Mouse (Mus musculus) thymus, adult 2 months (tissue): ENCODE measurements around the gene Snx8. TPM values are rescaled to one million over a fixed set of nuclear protein-coding genes. Genes with fewer than 3 reads are reported as not detected.

Experiments
- DNase-seq: peaks from one replicate; pipeline ENCODE4 v3.0.0; 2021
- H3K27ac ChIP-seq: fragments of 200-500 bp; 2 replicates; pipeline ENCODE4 v1.5.1; 2012; ENCODE audit warnings: low read length, control low read depth; ENCODE audit not compliant: control insufficient read depth, insufficient read depth
- H3K27me3 ChIP-seq: fragments of 200-500 bp; 2 replicates; pipeline ENCODE4 v1.6.1; 2012; ENCODE audit warnings: mild to moderate bottlenecking, low read length, moderate library complexity, mixed read lengths; ENCODE audit not compliant: control insufficient read depth, insufficient read depth
- H3K36me3 ChIP-seq: fragments of 200-500 bp; 2 replicates; pipeline ENCODE4 v1.6.1; 2012; ENCODE audit warnings: mild to moderate bottlenecking, low read length, moderate library complexity; ENCODE audit not compliant: control insufficient read depth, insufficient read depth
- H3K4me1 ChIP-seq: fragments of 200-500 bp; replicated peaks from 2 replicates; pipeline ENCODE4 v1.6.1; 2012; ENCODE audit warnings: low read length; ENCODE audit not compliant: control insufficient read depth, insufficient read depth
- H3K4me3 ChIP-seq: fragments of 200-500 bp; 2 replicates; pipeline ENCODE4 v1.5.1; 2012; ENCODE audit warnings: mild to moderate bottlenecking, low read length, control low read depth, moderate library complexity; ENCODE audit not compliant: control insufficient read depth, insufficient read depth
- CTCF ChIP-seq: fragments of 200-500 bp; IDR thresholded peaks from 2 replicates; pipeline ENCODE4 v1.5.1; 2012; ENCODE audit warnings: mild to moderate bottlenecking, control low read depth, low read length, moderate library complexity, borderline replicate concordance; ENCODE audit not compliant: control insufficient read depth, poor library complexity, insufficient read depth; ENCODE audit errors: extremely low read depth
- POLR2A ChIP-seq: fragments of 200-500 bp; IDR thresholded peaks from 2 replicates; pipeline ENCODE4 v1.6.1; 2012; ENCODE audit warnings: mild to moderate bottlenecking, low read length, control low read depth, moderate library complexity; ENCODE audit not compliant: control insufficient read depth, poor library complexity, insufficient read depth; ENCODE audit errors: extremely low read depth
- WGBS: fragments of 180-500 bp; shearing (Covaris S2); methylation state at CpG from one replicate; pipeline ENCODE4 v1.1.7; 2018; 5-methylcytosine and 5-hydroxymethylcytosine counted together
- polyA plus RNA-seq: library from polyadenylated mRNA; depleted of rRNA; stranded (reverse); fragments of >200 nt; gene quantifications from 2 replicates; pipeline ENCODE4 v1.2.3, GENCODE M21; 2012

Gene Snx8
- polyA plus RNA-seq, 1 experiment: 14.7 TPM

DNA sequence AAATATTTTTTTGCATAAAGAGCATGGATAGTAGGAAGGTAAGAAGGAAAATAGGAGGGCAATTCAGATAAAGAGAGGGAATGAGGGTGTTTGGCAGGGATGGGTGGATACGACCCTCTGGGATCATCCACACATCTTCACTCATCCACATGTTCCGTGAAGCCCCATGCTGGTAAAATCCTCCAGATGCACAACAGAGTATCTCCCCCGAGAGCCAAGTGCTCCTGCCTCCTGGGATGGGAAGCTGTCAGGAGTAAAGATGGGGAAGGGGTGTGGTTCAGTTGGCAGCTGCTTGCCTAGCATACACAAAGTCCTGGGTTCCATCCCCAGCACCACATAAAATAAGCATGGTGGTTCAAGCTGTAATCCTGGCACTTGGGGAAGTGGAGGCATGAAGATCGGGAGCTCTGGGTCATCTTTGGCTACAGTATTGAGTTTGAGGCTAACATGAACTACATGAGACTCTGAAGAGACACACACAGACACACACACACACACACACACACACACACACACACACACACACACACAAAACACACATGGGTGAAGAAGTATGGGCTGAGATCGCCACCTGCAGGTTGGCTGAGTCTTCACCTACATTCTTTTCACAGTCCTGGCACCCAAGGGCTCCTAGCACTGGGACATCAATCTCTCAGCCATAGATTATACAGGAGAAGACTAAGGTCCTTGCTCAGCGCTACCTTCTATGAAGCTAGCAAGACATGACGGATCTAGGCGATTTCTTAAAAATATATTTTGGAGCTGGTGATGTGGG lies 7.3 kb upstream of the Snx8 start:
- WGBS: 69% methylated on average over 8 of the region's 8 CpGs
- TF ChIP-seq POLR2A (no peak), CTCF (peak; percentile 13; the same call in 1 of the 2 replicates)

DNA sequence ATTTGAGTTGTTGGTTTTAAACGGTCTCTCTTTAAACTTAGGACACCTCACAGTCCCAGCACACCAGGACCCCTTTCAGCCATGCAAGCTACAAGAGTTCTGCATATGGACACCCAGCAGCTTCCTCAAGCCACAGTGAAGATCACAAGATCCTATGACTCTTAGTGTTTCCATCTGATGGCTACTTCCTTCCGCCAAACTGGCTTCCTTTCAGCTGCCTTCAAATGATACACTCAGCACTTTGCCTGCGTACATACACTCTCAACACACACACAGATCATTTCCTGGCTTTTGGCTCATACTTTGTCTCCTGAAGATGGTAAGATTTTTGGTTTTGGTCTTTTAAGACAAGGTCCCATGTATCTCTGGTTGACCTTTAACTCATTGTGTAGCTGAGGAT lies 3.6 kb upstream of the Snx8 start:
- no peak overlapping the region for H3K27ac ChIP-seq
- WGBS: 58% methylated on average over 3 of the region's 3 CpGs
- no peak overlapping the region for H3K4me3 ChIP-seq
- peaks cover 11% of the 10 kb centered on the region for H3K4me1 ChIP-seq
- no peak for DNase-seq
- no peaks in the 10 kb centered on the region for H3K27me3 ChIP-seq
- H3K36me3 ChIP-seq: no peaks in the 10 kb centered on the region
- TF ChIP-seq POLR2A (no peak), CTCF (no peak)

More for the DNA sequence above, 7.3 kb upstream of the Snx8 start:
- Histone ChIP-seq H3K27me3 (no peaks in the 10 kb centered on the region), H3K36me3 (no peaks in the 10 kb centered on the region), H3K27ac (no peak overlapping the region), H3K4me3 (no peak overlapping the region), H3K4me1 (no peaks in the 10 kb centered on the region)
- DNase-seq: peak; percentile 34

DNA sequence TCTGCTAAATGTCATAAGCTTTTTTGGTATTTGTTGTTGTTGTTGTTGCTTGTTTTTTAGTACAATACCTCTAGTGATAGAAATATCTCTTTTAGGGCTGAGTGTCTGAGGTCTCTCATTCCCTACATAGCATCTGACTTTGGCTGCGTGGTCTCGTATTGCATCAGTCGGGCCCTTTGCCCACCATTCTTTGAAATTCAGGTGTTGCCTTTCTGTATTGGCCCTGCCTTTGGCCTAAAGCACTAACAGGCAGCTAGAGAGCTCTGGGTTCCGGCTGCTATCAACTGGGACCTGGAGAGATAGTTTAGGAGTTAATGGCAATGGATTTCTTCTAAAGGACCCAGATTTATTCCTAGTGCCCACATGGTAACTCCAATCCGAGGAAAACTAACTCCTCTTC lies 2.9 kb upstream of the Snx8 start:
- H3K36me3 ChIP-seq: no peaks in the 10 kb centered on the region
- H3K4me1 ChIP-seq: peaks cover 11% of the 10 kb centered on the region
- WGBS: 95% methylated on average over 5 of the region's 5 CpGs
- TF ChIP-seq CTCF: no peak
- TF ChIP-seq POLR2A: no peak
- no peak overlapping the region for H3K4me3 ChIP-seq
- no peak for DNase-seq
- no peaks in the 10 kb centered on the region for H3K27me3 ChIP-seq
- H3K27ac ChIP-seq: no peak overlapping the region

GRCm38 (mm10) chr5:140391435-140391834 lies 2.4 kb upstream of the Snx8 start:
- Histone ChIP-seq H3K4me3 (no peak overlapping the region), H3K27me3 (no peaks in the 10 kb centered on the region), H3K4me1 (peaks cover 11% of the 10 kb centered on the region), H3K36me3 (no peaks in the 10 kb centered on the region), H3K27ac (no peak overlapping the region)
- WGBS: 89% methylated on average over 1 of the region's 1 CpGs
- TF ChIP-seq CTCF: no peak
- no peak for TF ChIP-seq POLR2A
- DNase-seq: no peak

DNA sequence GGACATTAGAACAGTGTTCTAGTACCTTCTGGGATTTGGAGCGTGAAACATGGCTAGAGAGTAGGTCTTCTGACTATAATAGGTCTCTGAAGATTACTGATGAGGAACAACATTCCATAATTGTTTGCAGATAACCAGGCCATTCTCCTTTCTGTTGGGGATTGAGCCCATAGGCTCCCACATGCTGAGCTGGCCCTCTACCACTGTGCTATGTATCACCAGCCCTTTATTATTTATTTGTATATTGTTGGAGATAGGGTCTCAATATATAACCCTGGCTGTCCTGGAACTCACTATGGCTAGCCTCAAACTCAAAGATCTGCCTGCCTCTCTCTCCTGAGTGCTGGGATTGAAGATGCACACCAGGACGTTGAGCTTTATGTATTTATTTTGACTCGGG lies 585 bp upstream of the Snx8 start:
- H3K27ac ChIP-seq: no peak overlapping the region
- peaks cover 11% of the 10 kb centered on the region for H3K4me1 ChIP-seq
- H3K36me3 ChIP-seq: no peaks in the 10 kb centered on the region
- no peaks in the 10 kb centered on the region for H3K27me3 ChIP-seq
- 70% methylated on average over 3 of the region's 3 CpGs for WGBS
- no peak overlapping the region for H3K4me3 ChIP-seq
- TF ChIP-seq POLR2A (no peak), CTCF (no peak)
- DNase-seq: no peak

DNA sequence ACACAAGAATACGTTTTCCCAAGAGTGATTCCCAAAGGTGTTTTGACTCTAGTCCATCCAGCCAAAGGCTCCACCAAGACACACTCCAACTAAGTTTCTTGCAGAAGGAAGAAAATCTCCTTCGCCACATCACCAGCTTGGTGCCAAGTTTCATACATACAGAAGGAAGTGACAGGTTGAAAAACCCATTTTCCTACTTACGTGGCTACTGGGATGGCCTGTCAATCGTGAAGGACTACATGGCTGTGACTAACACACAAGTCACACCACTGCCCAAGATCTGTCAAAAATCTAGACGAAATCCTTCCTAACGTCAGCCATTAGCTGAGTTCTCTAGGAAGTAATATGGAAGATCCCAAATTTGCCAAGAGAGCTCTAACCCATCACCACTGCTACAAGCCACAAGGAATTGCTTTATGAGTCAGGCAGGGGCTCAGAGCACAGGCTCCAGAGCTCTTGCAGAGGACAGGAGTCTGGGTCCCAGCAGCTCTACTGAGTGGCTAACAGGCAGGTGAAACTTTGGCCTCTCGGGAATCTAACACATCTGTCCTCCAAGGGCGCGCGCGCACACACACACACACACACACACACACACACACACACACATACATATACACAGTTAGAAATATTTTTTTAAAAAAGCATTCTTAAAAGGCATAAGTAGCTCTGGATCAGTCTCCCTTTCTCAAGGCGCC lies 1.1 kb downstream of the Snx8 start:
- TF ChIP-seq POLR2A: no peak
- TF ChIP-seq CTCF: no peak
- Histone ChIP-seq H3K36me3 (no peaks in the 10 kb centered on the region), H3K4me1 (peaks cover 11% of the 10 kb centered on the region), H3K27me3 (no peaks in the 10 kb centered on the region), H3K27ac (no peak overlapping the region), H3K4me3 (no peak overlapping the region)
- 89% methylated on average over 12 of the region's 12 CpGs for WGBS
- DNase-seq: no peak
